Mouse (Mus musculus) kidney, adult 9 months (tissue): Measurements from ENCODE around the gene Vmn1r130.
"Not testable (repeated sequence)": the region's sequence is repeated elsewhere in the genome, so short reads cannot be mapped to it uniquely, and the experiment has no call there.

Experiments
- DNase-seq: peaks from one replicate; pipeline ENCODE4 v3.0.0; 2022

The Vmn1r130 gene

DNA sequence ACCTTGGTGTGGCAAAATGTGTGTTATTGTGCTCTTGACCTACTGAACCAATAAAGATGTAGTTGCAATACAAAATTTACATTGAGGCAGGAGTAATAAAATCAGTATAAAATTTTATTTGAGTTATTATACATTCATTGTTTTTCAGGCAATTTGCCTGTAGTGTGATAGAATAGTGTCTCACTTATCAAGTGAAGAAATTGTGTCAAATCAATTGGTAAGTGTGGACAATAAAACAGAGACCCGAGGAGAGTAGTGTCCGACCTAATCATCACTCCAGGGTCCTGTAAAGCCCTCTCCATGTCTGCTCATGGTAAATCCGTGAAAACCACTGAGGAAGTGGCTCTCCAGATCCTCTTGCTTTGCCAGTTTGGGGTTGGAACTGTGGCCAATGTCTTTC, at the start of gene Vmn1r130:
Gene Vmn1r130, plus strand, starts transcription at position 301 of the 400 bp plus-strand sequence.
- not testable (repeated sequence) for DNase-seq

DNA sequence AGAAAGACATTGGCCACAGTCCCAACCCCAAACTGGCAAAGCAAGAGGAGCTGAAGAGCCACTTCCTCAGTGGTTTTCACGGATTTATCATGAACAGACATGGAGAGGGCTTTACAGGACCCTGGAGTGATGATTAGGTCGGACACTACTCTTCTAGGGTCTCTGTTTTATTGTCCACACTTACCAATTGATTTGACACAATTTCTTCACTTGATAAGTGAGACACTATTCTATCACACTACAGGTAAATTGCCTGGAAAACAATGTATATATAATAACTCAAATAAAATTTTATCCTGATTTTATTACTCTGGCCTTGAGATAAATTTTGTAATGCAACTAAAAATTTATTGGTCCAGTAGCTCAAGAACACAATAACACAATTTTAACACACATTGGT, 34.4 kb downstream of the Vmn1r130 start, which contains the start of gene Vmn1r131:
Gene Vmn1r131, minus strand, starts transcription at position 101 of the 400 bp plus-strand sequence.
- not testable (repeated sequence) for DNase-seq
